Mouse (Mus musculus) spleen, postnatal 14 days (tissue): ENCODE data around the gene Adamts6.

Experiments used
- DNase-seq, 2 experiments: peaks; one replicate each; pipeline ENCODE4 v3.0.0; 2021 to 2022; ENCODE audit warnings: low spot score in 2 of 2

Gene Adamts6

DNA sequence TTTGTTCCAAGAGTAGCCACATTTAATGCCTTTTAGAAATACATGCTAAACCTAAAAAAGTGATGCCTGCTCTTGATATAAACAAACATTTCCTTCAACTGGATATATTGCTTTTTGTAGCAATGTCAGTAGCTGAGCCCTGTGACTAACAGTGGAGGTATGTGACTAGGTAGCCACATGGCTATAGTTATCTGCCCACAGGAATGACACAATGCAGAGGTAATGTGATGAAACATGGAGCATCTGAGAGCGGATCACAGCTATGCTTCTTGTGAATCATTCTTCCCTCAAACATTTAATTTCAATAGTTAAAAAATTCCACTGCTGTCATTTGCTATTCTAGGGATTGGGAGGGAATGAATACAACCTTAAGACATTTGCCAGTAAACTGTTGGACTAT, 172.7 kb downstream of the Adamts6 start:
- no peak for DNase-seq

DNA sequence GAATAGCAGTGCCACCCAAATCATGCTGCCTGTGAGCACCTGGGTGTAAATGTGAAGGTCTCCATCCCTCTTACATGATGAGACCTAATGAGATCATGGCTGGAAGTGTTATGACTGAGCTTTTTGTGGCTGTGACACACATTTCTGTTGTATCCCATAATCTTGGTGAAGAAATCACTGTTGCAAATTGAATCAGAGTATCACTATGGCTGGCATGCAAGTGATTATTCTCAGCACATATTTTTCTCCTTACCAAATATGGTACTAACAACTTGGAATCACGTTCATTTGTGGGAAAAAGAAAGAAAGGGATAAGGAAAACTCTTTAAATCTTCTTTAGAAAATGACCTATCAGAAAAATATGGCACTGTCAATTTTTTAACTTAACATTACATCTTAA, 180.4 kb downstream of the Adamts6 start:
- DNase-seq: no peak

DNA sequence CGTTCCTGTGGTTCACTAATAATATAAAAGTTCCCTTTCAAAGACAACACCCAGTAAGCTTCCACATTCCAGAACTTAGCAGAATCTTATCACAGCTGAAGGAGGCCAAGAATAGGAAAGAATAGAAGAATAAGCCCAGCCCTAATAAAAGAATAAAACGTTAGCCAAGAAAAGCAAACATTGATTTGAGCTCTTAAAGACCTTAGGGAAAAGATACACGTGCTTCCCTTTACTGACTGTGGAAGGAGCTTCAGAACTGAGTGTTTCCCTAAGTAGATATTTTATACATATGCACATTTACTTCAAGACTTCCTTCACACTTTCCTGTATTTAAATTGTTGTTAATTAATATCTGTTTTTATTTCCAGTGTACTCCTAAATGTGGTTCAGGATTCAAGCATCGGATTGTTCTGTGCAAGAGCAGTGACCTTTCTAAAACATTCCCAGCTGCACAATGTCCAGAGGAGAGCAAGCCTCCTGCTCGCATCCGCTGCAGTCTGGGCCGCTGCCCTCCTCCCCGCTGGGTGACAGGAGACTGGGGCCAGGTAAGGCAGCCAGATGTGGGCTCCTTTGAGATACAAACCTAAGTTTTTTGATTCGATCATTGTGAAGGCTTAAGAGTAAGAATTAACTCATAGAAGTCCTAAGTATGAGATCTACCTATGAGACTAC, 188.8 kb downstream of the Adamts6 start:
- no peak for DNase-seq

DNA sequence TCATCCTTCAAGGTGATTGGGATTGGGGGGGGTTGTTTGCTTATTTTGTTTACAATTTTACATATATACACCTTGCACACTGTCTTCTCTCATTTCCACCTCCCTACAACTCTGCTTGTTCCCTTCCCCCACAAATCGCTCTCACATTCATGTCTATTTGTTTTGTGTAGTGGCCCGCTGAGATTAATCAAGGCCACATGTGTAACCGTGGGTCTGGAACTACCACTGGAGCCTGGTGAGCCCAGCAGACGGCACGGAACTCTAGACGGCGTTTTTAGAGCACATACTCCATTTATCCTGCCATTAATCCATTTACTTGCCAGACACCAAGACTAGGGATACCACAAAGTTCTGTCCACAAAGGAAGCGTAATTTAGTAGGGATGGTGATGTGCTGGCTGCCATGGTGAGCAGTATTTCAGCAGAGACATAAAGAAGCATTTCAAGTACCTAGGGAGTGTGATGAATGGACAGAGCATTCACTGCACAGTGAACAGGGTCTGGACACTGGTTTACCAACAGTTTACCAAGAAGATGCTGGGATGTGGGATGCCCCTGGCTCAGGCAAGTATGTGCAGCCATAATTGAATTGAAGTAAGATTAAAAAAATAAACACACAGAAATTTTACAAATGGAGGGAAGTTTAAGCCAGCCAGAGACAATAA, 194.9 kb downstream of the Adamts6 start:
- DNase-seq: no peak

DNA sequence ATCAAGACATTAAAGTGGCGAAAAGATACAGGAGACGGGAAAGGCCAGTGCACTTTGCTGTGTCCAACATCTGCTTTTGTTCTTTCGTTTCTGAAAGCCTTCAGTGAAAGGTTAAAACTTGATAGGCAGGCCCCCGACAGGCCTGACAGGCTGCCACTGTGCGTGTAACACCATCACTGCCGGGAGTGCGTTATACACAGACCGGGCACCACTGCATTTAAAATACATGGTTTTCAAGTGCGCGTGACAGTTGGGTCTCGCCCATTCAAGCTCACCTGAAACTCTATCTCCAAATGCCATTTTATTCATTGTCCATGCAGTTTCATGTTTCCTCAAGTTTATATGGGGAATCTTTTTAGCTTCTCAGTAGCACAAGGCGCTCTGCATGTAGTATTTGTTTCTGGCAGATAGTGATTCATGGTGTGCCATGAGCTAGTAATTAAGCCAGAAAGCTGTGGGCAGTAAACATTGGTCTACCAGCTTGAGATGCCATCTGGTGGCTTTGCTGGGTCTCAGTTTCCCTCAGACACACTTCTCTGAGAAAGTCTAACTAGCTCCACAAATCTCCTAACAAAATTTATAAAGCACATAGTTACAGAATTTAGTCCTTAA, 195.6 kb downstream of the Adamts6 start:
- no peak for DNase-seq

DNA sequence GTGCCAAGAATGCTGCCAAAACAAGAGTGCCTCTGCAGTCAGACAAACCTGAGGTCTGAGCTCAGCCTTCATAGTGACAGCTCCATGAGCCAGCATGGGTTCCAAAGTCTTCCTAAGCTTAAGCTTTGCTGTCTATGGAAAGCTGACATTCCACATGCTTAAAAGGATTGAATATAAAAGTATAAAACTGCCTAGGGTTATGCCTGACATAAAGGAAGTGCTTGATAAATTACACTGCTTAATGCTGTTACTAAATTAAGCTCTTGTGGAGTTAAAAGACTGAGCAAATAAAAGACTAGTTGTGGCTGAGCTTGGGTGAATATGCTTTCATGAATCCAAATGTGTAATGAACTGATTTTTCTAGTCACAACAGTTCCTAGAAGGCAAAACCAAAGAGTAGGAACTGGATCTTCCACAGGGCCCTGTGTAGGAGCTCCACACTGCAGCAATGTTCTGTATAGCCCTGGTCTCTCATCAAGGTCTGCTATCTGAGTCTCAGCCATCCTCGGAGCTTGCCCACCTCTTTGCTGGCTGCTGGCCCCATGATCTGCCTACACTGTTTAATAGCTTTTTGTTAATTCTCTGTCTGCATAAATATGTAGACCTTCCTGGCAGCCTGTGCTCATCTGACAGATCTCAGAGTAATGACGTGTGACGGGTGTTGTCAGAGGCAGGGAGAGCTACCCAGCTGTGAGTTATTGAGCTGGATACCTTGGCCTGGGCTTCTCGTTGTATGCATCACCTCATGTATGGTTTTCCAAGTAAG, 203.6 kb downstream of the Adamts6 start:
- no peak for DNase-seq

DNA sequence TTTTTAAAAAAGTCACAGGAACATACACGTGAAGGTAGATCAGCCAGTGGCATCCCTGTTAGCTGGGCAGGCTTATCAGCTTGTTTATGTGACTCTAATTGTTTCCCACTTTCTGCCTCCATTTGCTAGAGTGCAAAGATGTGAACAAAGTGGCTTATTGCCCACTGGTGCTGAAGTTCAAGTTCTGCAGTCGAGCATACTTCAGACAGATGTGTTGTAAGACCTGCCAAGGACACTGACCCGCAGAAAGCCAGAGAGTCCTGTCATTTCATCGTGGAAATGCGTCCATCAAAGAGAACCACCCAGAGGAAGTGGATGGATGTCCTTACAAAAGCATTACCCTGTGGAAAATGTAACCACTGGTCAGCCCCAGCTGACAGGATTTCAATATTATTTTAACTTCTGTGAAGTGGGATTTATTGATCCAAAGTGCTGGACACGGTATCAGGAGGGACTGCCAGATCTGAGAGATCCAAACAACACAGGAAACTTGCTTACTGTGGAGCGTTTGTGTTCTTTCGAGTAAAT, 205.9 kb downstream of the Adamts6 start:
- DNase-seq: no peak

DNA sequence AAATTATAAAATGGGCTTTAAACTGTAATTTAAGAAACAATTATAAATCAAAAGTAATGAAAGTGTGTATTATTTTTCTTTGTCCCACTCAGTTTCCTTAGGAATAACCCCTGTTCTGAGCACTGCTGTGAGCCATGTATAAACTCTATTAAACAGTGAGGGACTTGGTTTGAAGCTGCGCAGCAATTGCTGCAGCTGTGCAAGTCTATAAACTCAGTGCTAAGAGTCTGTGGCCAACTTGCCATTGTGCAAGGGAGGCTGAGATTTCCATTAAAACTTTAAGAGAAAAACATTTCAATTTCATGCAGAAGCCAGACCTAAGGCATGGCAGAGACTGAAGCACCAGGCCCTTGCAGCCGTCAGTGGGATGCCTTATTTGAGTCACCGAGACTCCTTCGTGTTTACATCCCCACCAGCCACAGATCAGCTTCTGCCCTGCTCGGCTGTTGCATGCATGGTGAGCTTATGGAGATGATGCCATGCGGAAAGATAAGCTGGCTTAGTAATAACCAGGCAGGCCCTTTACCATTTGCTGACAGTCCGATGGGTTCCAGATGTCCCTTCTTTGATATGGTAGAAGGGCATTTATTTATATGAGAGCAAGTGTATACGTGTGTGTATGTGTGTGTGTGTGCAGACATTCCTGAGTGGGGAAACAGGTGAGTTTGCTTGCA, 206.7 kb downstream of the Adamts6 start:
- DNase-seq: no peak

DNA sequence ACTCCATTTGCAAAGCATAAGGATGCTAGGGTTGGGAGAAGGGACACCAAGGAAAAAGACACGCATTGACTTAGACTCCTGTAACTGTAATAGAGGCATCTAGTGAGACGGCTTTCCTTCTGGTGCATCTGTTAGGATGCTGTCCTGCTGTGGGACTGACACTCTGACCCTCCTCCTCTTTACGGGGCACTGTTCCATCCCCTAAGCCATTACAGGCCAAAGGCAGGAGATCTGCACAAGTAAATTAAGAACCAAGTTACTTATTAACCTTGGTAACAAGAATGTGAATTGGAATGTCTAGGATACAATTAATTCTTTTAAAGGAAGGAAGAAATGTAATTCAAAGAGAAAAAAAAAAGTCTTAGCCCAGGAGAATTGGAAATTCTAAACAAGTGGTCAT, 210.0 kb downstream of the Adamts6 start:
- no peak for DNase-seq

DNA sequence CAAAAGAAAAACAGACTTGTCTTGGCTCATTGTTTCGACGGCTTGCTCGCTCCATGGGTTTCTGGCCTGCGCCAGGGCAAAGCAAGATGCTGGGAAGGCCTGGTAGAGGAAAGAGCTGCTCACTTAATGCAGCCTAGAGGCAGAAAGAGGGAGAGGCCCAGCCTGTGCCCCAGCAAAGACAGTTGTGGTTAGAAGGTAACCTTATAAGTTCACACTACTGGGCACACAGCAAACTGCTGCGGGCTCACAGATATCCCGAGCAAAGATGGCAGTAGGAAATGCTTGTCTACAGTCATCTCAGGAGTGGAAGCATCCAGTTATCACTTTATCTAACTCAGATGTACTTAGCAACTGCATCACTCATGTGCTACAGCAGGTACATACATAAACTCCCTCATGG, 211.0 kb downstream of the Adamts6 start:
- DNase-seq: no peak

DNA sequence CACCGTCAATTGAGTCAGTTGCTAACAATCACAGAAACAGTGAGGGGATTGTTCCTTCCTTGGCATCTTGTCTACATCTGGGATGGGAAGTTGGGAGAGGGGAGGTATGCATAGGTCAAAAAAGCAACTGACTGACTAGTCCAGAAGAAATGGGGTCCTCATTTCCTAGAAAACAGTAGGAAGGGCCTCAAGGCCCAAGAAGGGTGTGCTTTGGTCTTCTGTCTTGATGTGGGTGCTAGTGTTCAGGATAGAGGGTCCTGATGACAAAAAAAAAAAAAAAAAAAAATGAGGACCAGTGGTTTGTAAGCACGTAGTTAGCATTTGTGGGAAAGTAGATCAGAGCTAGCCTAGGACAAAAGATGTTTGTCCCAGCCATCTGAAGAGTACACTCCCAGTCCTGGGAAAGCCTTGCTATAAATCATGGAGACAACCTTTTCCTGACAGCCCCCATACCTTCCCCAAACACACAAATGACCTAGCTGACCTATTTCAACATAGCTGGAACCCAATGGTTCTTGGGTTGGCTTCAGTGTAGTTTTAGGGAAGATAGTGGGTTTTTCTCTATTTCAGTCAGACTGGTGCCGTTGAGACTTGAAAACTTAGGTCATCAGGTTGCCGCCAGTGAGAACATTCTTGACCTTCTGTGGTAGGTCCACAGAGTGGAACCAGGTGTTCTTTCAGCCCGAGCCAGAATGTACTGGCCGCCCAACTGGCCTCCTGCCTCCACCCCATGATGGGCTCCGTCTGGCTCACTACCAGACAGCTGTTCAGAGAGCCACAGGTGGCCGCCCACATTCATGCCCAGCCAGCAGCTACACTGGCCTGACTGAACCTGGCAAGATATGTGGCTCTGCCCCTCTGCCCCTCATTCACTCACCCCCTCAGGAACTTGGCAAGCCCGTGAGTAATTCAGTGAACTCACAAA, 211.7 kb downstream of the Adamts6 start:
- DNase-seq: no peak

DNA sequence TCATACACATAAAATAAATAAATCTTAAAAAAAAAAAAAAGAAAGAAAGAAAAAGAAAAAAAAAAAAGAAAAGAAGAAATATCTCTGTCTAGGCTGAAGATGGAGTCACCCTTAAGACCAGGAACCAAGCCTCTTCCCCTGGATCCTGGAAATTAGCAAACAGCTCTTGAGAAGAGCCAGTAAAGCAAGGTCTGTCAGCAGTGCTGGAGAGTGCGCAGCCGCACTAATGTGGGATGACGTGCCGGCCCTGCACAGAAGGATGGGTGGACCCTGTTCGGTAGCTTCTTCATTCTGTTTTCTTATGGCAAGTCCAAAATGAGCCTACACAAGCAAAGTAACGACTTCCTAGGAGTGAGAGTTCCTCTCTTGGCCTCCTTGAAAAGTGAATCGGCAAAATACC, 214.8 kb downstream of the Adamts6 start:
- no peak for DNase-seq

DNA sequence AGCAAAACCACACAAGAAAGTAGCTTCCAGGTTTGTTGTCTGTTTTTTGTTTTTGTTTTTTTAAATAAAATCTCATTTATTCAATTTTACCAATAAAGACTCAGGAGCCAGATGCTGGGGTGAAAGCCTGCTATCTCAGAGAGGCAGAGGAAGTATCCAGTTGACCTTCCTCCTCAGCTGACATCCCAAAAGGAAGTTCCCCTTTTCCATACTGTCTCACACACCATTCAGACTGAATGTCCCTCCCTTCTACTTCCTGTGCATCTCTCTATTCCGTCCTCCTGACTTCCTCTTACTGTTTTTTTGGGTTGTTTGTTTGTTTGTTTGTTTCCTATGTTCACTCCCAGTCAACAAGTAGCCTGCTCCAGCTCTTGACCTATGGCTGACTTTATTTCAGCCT, 216.4 kb downstream of the Adamts6 start:
- DNase-seq: no peak

DNA sequence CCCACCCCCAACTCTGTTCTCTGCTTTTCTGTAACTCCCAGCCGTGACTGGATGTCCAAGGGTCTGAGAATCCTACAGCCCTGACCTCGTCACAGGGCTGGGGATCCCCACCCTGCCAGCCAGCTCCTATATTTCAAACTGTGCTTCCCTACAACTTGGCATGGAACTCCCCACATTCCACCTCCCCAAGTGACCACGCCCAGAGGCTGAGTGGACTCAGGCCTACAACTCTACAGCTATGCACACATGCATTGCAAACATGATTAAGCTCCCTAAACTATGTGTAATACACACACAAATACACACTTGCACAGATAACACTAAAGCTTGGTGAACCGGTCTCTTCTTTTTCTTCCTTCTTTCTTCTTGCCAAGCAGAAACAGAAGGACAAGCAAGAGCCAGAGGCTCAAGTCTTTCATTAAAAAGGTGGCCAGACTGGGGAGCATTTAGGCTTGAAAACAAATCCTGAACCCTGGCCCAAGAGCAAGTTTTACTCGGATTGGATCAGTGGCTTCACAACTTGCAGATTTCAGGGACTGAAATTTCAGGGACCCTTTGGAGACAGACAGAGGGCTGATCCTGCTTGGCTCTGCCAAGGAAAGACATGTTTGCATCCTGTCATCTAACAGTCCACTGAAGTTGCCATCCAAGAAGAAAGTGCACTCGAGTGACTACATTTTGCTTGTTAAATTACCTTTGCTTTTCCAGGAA, 218.7 kb downstream of the Adamts6 start:
- DNase-seq: no peak

DNA sequence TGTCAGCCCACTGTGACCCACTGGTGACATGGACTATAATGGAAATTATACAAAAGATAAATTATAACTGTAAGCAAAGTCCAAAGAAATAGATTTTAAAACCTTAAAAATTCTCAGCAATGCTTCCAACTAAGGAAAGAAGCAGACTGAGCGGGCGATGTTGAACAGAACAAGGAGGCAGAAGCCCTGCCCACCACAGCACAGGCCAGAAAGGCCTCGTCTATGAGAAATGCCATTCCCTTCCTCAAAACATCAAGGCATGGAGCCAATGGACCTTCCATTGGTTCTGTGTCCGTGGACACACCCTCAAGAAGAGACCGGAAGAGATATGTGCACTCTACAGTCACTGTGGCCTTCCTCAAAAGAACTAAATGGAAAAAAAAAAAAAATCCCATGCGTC, 220.0 kb downstream of the Adamts6 start:
- no peak for DNase-seq

DNA sequence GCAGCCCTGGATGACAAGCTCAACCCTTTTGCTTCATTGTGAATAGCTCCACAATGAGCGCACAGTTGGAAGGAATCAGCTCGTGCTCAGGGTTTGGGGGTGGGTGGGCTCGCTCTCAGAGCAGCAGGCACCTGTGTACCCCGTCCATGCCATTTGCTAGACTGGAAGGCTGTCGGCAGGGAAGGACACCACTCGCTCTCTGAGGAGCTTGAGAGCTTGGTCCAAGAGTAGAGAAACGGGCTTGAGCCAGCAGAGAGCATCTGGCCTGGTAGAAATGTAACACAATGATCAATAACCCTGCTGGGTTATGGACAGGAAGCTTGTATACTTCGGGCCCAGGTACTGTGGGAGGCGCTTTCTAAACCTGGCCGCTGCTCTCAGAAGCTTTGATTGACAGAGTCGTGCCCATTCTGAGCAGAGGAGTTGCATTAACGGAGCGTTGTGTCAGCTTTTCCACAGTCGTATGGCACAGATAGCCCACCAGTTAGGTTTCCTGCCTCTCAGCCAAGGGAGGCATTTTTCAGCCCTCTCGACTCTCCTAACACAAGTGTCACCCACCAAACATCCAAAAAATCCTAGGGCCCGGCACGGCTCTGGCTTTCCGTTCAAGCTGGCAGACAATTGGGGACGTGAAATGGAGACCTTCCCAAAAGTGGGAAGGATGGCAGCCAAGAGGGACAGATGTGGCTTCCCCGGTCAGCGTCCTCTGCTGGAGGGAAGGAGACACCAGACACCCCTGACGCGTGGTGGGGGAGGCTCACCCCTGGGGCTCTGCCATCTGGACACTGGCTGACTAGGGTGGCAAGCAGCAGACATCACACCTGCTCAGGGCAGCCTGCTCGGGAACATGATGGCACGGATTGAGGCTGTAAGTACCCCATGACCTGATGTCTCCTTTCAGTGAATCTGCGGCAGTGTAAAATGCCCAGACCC, 222.2 kb downstream of the Adamts6 start:
- no peak for DNase-seq

DNA sequence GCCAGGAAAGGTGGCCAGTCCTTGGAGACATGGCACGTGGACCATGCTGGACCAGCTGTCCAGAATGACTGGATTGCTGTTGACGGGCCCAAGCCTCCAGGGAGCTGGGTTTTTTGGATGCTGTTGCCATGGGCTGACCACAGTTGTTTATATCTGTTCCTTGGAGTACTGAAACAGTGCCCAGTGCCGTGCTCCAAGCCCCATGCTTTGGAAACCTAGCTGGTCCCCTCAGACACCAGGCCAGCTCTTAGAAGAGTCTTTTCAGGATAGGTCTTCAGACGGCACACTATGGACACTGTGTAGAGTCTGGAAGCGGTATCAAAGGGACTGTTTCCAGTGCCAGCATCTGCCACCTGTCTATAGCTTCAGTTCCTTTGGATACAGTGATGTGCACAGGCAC, 223.1 kb downstream of the Adamts6 start:
- no peak for DNase-seq

DNA sequence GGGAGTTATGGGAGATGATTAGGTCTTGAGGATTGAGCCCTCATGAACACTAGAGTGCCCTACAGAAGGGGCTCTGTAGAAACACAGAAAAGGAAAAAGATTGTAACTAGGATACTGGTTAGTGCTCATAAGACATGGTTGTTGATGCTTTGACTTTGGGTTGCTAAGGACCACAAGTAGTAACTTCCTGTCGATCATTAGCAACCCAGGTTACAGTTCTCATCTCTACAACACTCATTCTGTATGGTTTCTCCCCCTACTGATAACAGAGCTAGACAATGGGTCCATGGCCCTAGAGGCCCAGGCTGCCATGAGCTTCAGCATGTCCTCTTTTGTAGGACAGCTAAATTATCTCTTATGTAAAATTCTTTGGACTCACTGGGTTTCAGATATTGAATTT, 227.4 kb downstream of the Adamts6 start:
- no peak for DNase-seq

DNA sequence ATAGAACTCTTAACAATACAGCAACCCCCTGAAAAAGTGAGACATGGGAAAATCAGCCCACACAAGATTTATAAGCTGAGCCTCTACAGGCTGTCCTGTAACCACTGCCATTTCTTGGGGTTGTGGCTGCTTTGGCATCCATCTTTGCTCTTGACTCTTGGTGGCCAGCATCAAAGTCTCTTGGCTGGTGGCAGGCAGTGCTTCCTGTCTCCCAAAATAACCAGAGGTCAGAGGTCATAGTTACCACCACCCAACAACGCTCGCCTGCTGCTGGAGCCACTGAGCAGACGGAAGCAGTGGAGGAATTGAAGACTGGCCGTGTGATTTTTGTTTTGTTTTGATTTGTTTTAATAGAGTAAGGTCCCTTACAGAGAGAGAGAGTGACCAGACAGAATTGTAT, 228.5 kb downstream of the Adamts6 start:
- no peak for DNase-seq
